Mouse (Mus musculus): ENCODE data around the gene Gosr1. TPM values are rescaled to one million over a fixed set of nuclear protein-coding genes. Genes with fewer than 3 reads are reported as not detected.

Gosr1 gene
- total RNA-seq, 2 experiments from 2014 or later: 53.4 to 54.7 TPM

GRCm38 (mm10) chr11:76773811-76774210 is 10.4 kb upstream of the Gosr1 start:
- H3K4me3 ChIP-seq: no peak overlapping the region
- no peak for TF ChIP-seq CTCF (conservative IDR thresholded peaks at IDR 0.05)

DNA sequence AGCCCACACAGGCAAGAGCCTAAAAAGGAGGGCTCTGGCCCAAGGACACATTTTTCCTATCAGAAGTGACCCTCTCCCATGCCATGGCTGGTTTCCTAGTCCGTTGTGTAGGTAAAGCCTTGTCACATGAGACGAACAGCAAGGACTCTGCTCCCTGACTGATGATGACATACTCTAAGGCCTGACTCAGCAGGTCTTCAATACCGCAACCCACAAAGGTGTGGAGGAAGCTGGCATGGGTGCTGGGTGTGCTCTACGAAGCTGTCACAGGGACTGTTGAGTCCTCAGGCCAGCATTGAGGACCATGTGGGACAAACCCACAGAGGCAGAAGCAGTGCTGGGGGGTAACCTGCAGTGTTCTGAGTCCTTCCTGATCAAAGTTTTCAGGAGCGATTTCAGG is 7.2 kb upstream of the Gosr1 start:
- DNase-seq (ENCODE audit: low spot score in 2 of 2): no peak
- H3K27ac ChIP-seq: no peak overlapping the region
- H3K4me3 ChIP-seq: no peak overlapping the region
- TF ChIP-seq CTCF (conservative IDR thresholded peaks at IDR 0.05): no peak

More at GRCm38 (mm10) chr11:76773811-76774210, 10.4 kb upstream of the Gosr1 start:
- DNase-seq (ENCODE audit: low spot score in 2 of 2): no peak
- no peak overlapping the region for H3K27ac ChIP-seq

- no peak overlapping the region; the same call in 1 of the 2 replicates for H3K4me3 ChIP-seq
- TF ChIP-seq CTCF (conservative IDR thresholded peaks at IDR 0.05): no peak
- no peak for DNase-seq (ENCODE audit: low spot score in 2 of 2)
- H3K27ac ChIP-seq: peak overlapping the region; percentile 96; the same call in 1 of the 2 replicates
Measured at GRCm38 (mm10) chr11:76763741-76764122, 353 bp upstream of the Gosr1 start.

DNA sequence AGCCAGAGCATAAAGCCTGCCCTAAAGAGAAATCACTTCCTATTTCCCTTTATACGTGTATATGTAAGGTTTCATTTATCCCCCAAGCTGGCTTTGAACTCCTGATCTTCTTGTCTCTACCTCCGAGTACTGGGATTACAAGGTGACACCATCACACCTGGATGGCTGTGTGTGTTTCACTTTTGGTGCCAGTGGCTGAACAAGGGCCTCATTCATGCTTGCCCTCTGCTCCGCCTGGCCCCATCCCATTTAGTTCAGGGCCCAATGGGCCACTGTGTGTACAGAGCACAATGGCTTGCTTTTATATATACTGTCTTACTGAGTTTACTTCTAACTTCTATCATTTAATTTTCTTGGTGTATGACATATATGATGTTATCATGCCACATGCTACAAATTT is 11.1 kb downstream of the Gosr1 start:
- H3K27ac ChIP-seq: peak overlapping the region; percentile 6
- no peak for TF ChIP-seq CTCF (conservative IDR thresholded peaks at IDR 0.05)
- DNase-seq (ENCODE audit: low spot score in 2 of 2): no peak
- H3K4me3 ChIP-seq: no peak overlapping the region

GRCm38 (mm10) chr11:76748819-76749218 is 14.6 kb downstream of the Gosr1 start:
- no peak for TF ChIP-seq CTCF (conservative IDR thresholded peaks at IDR 0.05)
- no peak overlapping the region for H3K27ac ChIP-seq
- no peak overlapping the region for H3K4me3 ChIP-seq
- no peak for DNase-seq (ENCODE audit: low spot score in 2 of 2)

DNA sequence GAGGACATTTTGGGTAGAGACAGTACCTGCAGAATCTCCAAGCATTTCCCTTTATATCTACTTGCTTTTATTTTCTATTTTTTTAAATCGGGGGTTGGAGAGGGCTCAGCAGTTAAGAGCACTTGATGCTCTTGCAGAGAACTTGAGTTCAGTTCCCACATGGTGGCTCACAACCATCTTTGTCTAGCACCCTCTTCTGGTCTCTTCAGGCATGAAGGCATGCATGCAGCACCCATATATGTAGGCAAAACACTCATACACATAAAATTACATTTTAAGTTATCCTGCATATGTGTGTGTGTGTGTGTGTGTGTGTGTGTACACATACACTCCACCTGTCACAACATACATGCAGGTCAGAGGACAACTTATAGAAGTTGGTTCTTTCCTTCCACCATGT is 17.5 kb downstream of the Gosr1 start:
- peak; percentile 48 for TF ChIP-seq CTCF (conservative IDR thresholded peaks at IDR 0.05)
- no peak overlapping the region for H3K27ac ChIP-seq
- H3K4me3 ChIP-seq: no peak overlapping the region
- no peak for DNase-seq (ENCODE audit: low spot score in 2 of 2)

DNA sequence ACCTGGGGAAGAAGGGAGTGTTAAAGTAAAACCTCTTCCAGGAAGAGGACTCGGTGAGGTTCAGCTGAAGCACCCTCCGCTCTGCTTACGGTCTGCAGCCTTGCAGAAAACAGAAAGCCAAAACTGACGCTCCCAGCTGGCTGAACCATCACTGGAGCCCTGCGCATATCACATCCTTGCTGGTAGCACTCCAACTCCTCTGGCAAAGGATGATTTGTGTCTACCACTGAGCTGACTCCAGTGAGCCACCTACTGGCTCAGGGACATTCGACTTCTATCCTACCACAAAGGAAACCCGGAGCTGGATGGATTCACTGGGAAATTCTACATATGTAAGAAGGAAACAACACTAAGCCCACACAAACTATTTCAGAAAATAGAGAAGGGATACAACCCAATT is 18.8 kb downstream of the Gosr1 start:
- peak; percentile 20 to 41 for DNase-seq (ENCODE audit: low spot score in 2 of 2)
- TF ChIP-seq CTCF (conservative IDR thresholded peaks at IDR 0.05): peak; percentile 73
- no peak overlapping the region; the same call in 1 of the 2 replicates for H3K27ac ChIP-seq
- no peak overlapping the region for H3K4me3 ChIP-seq

GRCm38 (mm10) chr11:76742511-76742910 is 20.9 kb downstream of the Gosr1 start:
- Histone ChIP-seq H3K4me3 (no peak overlapping the region), H3K27ac (no peak overlapping the region)
- TF ChIP-seq CTCF (conservative IDR thresholded peaks at IDR 0.05): no peak
- no peak for DNase-seq (ENCODE audit: low spot score in 2 of 2)

DNA sequence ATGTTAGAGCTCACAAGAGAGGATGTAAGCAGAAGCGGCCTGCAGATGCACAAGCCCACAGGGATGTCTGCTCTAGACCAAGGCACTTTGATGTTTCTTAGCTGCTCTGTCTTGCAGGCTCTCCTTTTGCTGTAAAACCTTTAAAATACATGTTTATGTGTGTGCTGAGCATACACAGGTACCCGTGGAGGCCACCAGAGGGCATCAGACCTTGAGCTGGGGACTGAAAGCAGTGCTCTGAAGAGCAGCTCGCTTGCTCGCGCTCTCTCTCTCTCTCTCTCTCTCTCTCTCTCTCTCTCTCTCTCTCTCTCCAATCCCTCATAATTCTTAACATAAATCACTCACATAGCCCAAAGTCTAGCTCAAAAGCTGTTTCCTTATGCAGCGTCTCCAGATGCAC is 24.3 kb downstream of the Gosr1 start:
- no peak for DNase-seq (ENCODE audit: low spot score in 2 of 2)
- no peak overlapping the region for H3K27ac ChIP-seq
- peak; percentile 72 for TF ChIP-seq CTCF (conservative IDR thresholded peaks at IDR 0.05)

DNA sequence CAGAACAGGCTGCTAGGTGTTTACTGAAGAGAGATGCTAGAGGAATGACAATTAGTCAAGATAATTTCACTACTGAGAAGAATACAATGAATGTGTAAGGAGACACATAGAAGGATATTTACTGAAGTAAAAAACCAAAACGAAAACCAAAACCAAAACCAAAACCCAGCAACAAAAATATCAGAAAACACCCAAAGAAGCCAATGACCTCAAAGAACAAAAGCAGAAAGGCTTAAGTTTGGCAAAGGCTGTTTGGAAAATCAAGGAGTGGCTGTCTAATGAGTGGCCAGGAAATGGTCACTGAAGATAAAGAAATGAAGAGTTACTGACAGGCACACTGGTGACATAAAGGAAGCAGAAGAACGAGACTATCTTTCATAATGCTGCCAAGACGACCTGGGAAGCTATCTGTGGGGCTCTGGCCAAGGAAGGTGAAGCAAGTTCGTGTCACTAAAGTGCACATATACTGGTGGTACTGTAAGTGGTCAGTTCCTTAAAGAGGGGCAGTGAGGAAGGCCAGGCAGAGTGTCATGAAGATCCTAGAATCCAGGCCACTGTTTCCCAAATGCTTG is 27.5 kb downstream of the Gosr1 start:
- Histone ChIP-seq H3K27ac (no peak overlapping the region), H3K4me3 (no peak overlapping the region)
- no peak for TF ChIP-seq CTCF (conservative IDR thresholded peaks at IDR 0.05)
- DNase-seq (ENCODE audit: low spot score in 2 of 2): no peak

More for the DNA sequence above, 24.3 kb downstream of the Gosr1 start:
- H3K4me3 ChIP-seq: no peak overlapping the region

DNA sequence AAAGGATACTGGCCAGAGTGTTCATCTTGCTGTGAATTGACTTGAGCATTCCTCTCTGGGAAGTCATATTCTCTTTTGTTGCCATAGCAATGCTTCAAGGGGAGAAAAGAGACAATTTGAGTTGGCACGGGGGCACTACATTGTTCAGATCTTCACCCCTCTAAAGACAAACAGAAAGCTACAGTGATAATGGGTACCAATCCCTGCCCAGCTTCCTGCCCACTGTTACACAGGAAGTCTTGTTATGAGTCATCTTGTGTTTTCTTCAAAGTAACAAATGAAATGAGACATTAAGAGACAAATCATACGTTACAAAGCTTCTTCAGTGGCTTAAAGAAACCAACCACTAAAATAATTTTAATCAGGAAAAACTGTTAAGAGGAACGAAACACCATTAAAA is 28.8 kb downstream of the Gosr1 start:
- DNase-seq (ENCODE audit: low spot score in 2 of 2): no peak
- H3K4me3 ChIP-seq: no peak overlapping the region
- H3K27ac ChIP-seq: no peak overlapping the region
- TF ChIP-seq CTCF (conservative IDR thresholded peaks at IDR 0.05): no peak

- no peak overlapping the region for H3K4me3 ChIP-seq
- TF ChIP-seq CTCF (conservative IDR thresholded peaks at IDR 0.05): no peak
- DNase-seq (ENCODE audit: low spot score in 2 of 2): no peak
- no peak overlapping the region for H3K27ac ChIP-seq
Measured at GRCm38 (mm10) chr11:76730650-76731049, 32.7 kb downstream of the Gosr1 start.

GRCm38 (mm10) chr11:76728093-76728492 is 35.3 kb downstream of the Gosr1 start:
- peak in 1 of 2 experiments; percentile 4 for DNase-seq (ENCODE audit: low spot score in 2 of 2)
- Histone ChIP-seq H3K27ac (no peak overlapping the region), H3K4me3 (no peak overlapping the region)
- TF ChIP-seq CTCF (conservative IDR thresholded peaks at IDR 0.05): no peak

DNA sequence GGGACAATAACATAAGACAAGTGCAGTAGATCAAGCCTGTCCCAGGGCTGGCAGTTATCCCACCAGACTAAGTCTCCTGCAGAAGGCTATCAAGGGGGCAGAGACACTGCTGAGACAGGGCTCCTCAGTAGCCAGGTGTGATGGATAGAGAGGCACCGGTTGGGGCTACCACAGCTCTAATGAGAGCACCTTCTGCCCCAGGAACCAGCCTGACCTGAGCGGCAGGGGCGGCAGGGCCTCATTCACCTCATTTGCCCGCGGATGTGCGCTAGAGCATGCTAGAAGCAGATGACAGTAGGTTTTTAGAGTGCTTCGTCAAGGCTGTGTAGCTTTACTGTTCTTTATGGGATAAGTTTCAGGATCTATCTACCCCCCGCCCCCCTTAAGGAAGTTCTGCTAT is 39.5 kb downstream of the Gosr1 start:
- no peak overlapping the region for H3K4me3 ChIP-seq
- TF ChIP-seq CTCF (conservative IDR thresholded peaks at IDR 0.05): no peak
- no peak for DNase-seq (ENCODE audit: low spot score in 2 of 2)
- H3K27ac ChIP-seq: no peak overlapping the region

All from layer of hippocampus, adult 2 months (tissue).